Mouse (Mus musculus) limb, embryonic 15.5 days (tissue): ENCODE results near the gene Mtg1. TPM values are rescaled to one million over a fixed set of nuclear protein-coding genes. Genes with fewer than 3 reads are reported as not detected.

Experiments used
- ATAC-seq: fragments of 200-750 bp; cut with Nextera tagmentation; 2 replicates; pipeline ENCODE4 v1.8.0; 2017; ENCODE audit warnings: low read depth, moderate TSS enrichment; ENCODE audit not compliant: insufficient number of reproducible peaks, low FRiP score, low TSS enrichment
- H3K27ac ChIP-seq: fragments of 300-500 bp; sonication (generic); 2 replicates; pipeline ENCODE4 v1.5.1; 2015; ENCODE audit warnings: moderate library complexity, mild to moderate bottlenecking, inconsistent platforms
- H3K27me3 ChIP-seq: fragments of 300-500 bp; sonication (generic); 2 replicates; pipeline ENCODE4 v1.6.1; 2015; ENCODE audit warnings: inconsistent platforms
- H3K36me3 ChIP-seq: fragments of 300-500 bp; sonication (generic); 2 replicates; pipeline ENCODE4 v1.6.1; 2015; ENCODE audit warnings: inconsistent platforms
- H3K4me1 ChIP-seq: fragments of 300-500 bp; sonication (generic); 2 replicates; pipeline ENCODE4 v1.6.1; 2015; ENCODE audit warnings: inconsistent platforms
- H3K4me2 ChIP-seq: fragments of 300-500 bp; sonication (generic); 2 replicates; pipeline ENCODE4 v1.6.1; 2015; ENCODE audit warnings: mild to moderate bottlenecking, inconsistent platforms
- H3K4me3 ChIP-seq: fragments of 300-500 bp; sonication (generic); 2 replicates; pipeline ENCODE4 v1.5.1; 2015; ENCODE audit warnings: mild to moderate bottlenecking, inconsistent platforms
- H3K9ac ChIP-seq: fragments of 300-500 bp; sonication (generic); 2 replicates; pipeline ENCODE4 v1.6.1; 2015; ENCODE audit warnings: inconsistent platforms
- H3K9me3 ChIP-seq: fragments of 300-500 bp; sonication (generic); 2 replicates; pipeline ENCODE4 v1.6.1; 2016; ENCODE audit warnings: inconsistent platforms
- WGBS: fragments of 180-500 bp; shearing (Covaris S2); methylation state at CpG from one replicate; pipeline ENCODE4 v1.1.7; 2015; 5-methylcytosine and 5-hydroxymethylcytosine counted together
- polyA plus RNA-seq: library from polyadenylated mRNA; unstranded; fragments of >200 nt; fragmentation: Nextera tagmentation; extraction: Ambion mirVana; gene quantifications from 2 replicates; pipeline ENCODE4 v1.2.1, GENCODE M21; 2015

The Mtg1 gene
- 20.6 and 21.9 TPM in 2 replicates for polyA plus RNA-seq

DNA sequence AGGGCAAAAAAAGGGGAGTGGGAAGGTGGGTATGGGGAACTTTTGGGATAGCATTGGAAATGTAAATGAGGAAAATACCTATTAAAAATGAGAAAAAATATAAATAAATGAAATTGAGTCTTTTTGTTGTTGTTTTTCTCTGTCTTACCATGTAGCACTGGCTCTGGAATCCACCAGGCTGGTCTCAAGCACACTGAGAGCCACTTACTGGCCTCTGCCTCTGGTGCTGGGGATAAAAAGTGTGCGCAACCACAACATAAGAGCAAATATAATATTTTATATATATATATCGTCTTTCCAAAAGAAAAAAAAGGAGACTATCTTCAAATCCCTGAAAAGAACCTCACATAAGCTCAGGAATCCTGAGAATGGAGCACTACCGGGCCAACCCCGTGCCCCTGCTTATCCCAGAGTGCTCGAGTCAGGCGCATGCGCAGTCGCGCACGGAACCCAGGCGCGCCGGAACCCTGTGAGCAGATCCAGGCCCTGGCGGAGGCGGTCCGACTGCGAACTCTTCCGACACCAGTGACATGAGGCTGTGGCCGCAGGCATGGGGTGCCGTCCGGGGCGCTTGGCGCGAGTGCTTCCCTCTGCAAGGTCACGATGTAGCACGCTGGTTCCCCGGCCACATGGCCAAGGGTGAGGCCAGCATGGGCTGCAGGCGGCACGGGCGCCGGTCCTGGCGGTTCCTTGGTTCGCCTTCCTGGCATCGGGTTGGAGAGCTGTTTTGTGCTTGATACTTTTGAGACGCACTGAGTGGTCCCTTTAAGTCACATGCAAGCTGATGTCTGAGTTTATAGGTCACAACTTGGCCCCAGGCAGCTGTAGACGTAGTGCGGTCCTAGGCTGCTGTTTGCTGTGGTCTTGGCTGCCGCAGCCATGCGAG lies at the start of gene Mtg1:
Gene Mtg1, plus strand, starts transcription at position 430 of the 886 bp plus-strand sequence.
- H3K4me2 ChIP-seq: peak within 1 kb of the TSS; percentile 90
- peaks cover 6% of the 10 kb centered on the region for H3K4me1 ChIP-seq
- H3K9me3 ChIP-seq: no peaks in the 10 kb centered on the region
- peaks cover 17% of the 10 kb centered on the region for H3K36me3 ChIP-seq
- H3K9ac ChIP-seq: peak within 1 kb of the TSS; percentile 95
- WGBS: 2% methylated on average over 39 of the region's 39 CpGs
- H3K4me3 ChIP-seq: peak within 1 kb of the TSS; percentile 93
- ATAC-seq: peak; percentile 93
- H3K27me3 ChIP-seq: no peaks in the 10 kb centered on the region
- peak within 1 kb of the TSS; percentile 83 for H3K27ac ChIP-seq

DNA sequence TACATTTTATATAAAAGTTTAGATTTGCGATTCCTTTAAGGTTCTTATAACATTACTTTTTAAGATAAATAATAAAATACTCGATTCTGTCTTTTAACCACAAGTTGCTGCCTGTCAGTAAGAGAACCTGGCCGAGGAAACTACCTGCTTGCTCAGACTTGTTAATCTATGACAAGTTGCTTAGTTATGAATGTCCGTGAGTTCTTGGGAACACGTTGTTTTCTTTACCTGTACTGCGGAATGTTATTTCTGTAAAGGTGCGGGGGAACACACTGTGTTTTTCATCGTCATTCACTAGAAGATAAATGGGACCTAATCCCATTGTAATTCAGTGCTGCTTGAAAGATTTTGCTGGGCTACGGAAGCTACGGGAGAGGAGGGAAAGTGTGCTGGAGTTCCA lies 46.8 kb upstream of the Mtg1 start:
- Histone ChIP-seq H3K9me3 (no peaks in the 10 kb centered on the region), H3K4me1 (peaks cover 5% of the 10 kb centered on the region; the same call in 1 of the 2 replicates), H3K27me3 (no peaks in the 10 kb centered on the region), H3K4me2 (no peak overlapping the region), H3K36me3 (no peaks in the 10 kb centered on the region), H3K9ac (no peak overlapping the region), H3K27ac (no peak overlapping the region), H3K4me3 (no peak overlapping the region)
- 71% methylated on average over 10 of the region's 10 CpGs for WGBS
- no peak for ATAC-seq

DNA sequence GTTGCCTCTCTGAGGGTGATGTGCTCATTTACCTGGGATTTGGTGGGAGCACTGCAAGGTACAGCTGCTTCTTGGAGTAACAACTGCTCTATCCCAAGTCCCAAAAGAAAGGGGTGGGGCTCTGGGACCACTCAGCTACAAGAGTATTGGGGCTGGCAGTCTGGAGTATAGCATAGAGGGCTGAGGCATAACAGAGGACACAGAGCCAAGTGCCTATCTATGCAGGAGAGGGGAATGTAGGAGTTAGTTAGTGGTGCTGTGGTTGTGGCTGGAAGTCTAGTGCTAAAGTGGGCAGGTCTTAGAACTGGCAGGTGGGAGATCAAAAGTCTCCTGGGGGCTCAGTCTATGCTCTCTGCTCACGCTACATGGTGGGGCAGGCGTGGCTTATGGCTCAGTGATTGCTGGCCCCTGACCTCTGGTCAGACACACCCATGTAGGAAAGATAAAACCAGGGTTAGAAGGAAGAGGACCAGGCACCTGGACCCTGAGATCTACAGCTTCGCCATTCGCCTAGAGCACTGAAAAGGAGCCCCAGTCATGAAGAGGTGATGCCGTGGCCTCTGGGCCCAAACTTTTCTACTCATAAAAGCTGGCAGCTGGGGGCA lies 44.3 kb upstream of the Mtg1 start, which contains the start of gene Prap1:
Gene Prap1, plus strand, starts transcription at position 472 of the 605 bp plus-strand sequence.
- H3K27ac ChIP-seq: no peak within 1 kb of the TSS
- H3K4me1 ChIP-seq: peaks cover 5% of the 10 kb centered on the region; the same call in 1 of the 2 replicates
- H3K9ac ChIP-seq: no peak within 1 kb of the TSS
- H3K27me3 ChIP-seq: no peaks in the 10 kb centered on the region
- no peak for ATAC-seq
- H3K4me3 ChIP-seq: no peak within 1 kb of the TSS
- H3K4me2 ChIP-seq: no peak within 1 kb of the TSS
- 68% methylated on average over 5 of the region's 5 CpGs for WGBS
- no peaks in the 10 kb centered on the region for H3K9me3 ChIP-seq
- H3K36me3 ChIP-seq: 0 out of 2 replicates have a peak, but pooled peaks cover 2% of the 10 kb centered on the region

DNA sequence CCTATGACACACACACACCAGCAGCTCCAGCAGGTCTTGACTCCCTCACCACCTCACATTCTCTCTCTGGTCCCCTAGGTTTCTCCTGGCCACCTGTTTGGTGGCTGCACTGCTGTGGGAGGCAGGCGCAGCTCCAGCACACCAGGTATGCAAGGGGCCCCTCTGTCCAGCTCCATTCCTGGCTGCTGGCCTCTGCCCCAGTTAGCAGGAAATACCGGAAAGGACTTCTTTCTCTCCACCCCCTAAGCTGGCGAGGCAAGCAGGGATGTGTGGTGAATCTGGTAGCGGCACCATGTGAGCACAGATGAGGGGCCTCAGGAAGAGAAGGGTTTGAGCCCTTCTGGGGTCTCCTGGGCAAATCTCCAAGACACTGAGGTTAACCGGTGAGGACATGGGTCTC lies 42.4 kb upstream of the Mtg1 start:
- WGBS: 53% methylated on average over 5 of the region's 5 CpGs
- H3K4me3 ChIP-seq: no peak overlapping the region
- no peak for ATAC-seq
- H3K9ac ChIP-seq: no peak overlapping the region
- H3K27ac ChIP-seq: no peak overlapping the region
- H3K4me2 ChIP-seq: no peak overlapping the region
- H3K4me1 ChIP-seq: peaks cover 5% of the 10 kb centered on the region; the same call in 1 of the 2 replicates
- H3K9me3 ChIP-seq: no peaks in the 10 kb centered on the region
- H3K36me3 ChIP-seq: 0 out of 2 replicates have a peak, but pooled peaks cover 3% of the 10 kb centered on the region
- H3K27me3 ChIP-seq: no peaks in the 10 kb centered on the region

DNA sequence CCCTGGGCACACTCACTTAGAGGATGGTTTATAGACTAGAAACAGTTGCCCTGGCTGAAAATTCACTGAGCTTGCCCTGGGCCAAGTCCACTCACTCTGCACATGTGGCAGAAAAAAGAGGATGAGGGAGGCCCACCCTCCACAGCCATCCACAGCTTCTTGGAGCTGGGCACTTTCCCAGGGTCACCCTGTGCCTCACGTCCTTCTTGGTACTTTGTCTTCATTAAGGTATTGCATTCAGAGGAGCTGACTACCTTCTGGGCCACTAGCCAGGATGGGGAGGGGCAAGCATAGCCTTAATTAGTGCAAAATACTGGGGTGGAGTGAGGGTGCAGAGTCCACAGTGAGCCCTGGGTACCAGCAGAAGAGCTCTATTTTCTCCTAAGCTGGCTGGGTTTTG lies 41.8 kb upstream of the Mtg1 start:
- H3K9ac ChIP-seq: no peak overlapping the region
- H3K4me3 ChIP-seq: no peak overlapping the region
- H3K9me3 ChIP-seq: no peaks in the 10 kb centered on the region
- no peak for ATAC-seq
- WGBS: 25% methylated on average over 1 of the region's 1 CpGs
- no peaks in the 10 kb centered on the region for H3K27me3 ChIP-seq
- H3K4me1 ChIP-seq: peaks cover 5% of the 10 kb centered on the region; the same call in 1 of the 2 replicates
- H3K4me2 ChIP-seq: no peak overlapping the region
- H3K27ac ChIP-seq: no peak overlapping the region
- 0 out of 2 replicates have a peak, but pooled peaks cover 3% of the 10 kb centered on the region for H3K36me3 ChIP-seq

DNA sequence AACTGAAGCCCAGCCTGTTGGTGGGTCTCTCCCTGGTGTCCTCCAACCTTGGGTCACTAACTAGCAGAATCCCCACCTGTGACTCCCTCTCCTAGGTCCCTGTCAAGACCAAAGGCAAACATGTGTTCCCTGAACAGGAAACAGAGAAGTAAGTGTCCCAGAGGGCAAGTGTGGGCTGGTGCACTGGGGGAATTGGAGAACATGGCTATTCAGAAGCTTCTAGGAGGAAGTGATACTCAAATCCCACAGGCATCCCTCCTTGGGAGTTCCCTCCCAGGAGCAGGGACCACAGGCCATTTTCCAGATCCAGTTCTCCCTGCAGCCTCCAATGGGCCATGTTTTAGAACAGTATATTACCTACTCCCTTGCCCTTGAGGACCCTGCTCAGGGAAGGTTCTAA lies 41.3 kb upstream of the Mtg1 start:
- Histone ChIP-seq H3K4me1 (peaks cover 5% of the 10 kb centered on the region; the same call in 1 of the 2 replicates), H3K4me2 (no peak overlapping the region), H3K27ac (no peak overlapping the region), H3K27me3 (no peaks in the 10 kb centered on the region), H3K9ac (no peak overlapping the region), H3K9me3 (no peaks in the 10 kb centered on the region), H3K4me3 (no peak overlapping the region), H3K36me3 (0 out of 2 replicates have a peak, but pooled peaks cover 3% of the 10 kb centered on the region)
- no peak for ATAC-seq

DNA sequence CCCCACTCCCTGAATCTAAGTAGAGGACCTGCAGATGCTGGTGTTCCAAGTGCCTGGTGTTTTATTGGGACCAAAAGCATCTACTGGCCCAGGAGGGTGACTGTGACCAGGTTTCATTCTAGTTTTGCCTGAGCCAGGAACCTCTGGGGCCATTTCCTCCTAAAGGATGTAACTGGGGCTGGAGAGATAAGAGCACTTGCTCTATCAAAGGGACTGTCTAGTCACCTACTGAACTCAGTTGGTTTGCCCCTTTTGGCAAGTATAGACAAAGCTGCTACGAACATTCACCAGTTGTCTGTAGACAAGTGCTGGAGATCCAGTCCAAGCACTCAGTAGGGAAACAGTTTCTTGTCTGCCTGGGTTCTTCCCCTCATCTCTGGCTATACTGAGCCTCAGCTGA lies 38.9 kb upstream of the Mtg1 start:
- Histone ChIP-seq H3K4me1 (peaks cover 19% of the 10 kb centered on the region), H3K4me3 (no peak overlapping the region), H3K4me2 (no peak overlapping the region), H3K9me3 (no peaks in the 10 kb centered on the region), H3K27ac (no peak overlapping the region), H3K27me3 (no peaks in the 10 kb centered on the region), H3K9ac (no peak overlapping the region), H3K36me3 (0 out of 2 replicates have a peak, but pooled peaks cover 3% of the 10 kb centered on the region)
- 88% methylated on average over 1 of the region's 1 CpGs for WGBS
- ATAC-seq: no peak

DNA sequence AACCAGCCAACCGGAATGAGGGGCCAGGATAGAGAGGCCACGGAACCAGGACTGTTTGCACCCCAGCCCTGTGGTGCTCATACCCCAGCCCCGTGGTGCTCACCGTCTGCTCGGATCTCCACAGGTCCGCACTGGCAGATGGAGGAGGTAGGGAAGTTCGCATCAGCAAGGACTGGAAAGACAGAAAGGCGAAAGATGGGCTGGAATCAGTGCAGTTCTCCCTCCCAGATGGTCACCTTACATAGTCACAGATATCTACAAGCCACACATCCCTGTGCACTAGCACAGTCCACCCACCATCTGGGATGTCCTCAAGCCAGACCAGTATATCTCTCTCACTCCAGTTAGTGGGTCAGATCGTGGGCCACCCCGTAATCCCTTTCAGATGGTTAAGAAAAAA lies 35.9 kb upstream of the Mtg1 start:
- H3K4me3 ChIP-seq: peak overlapping the region; percentile 49
- H3K36me3 ChIP-seq: peaks cover 17% of the 10 kb centered on the region
- 74% methylated on average over 10 of the region's 10 CpGs for WGBS
- 0 out of 2 replicates have a peak overlapping the region, but pooled peaks have one; percentile 21 for H3K9ac ChIP-seq
- peaks cover 14% of the 10 kb centered on the region for H3K4me1 ChIP-seq
- ATAC-seq: no peak
- no peaks in the 10 kb centered on the region for H3K9me3 ChIP-seq
- H3K27ac ChIP-seq: no peak overlapping the region
- no peaks in the 10 kb centered on the region for H3K27me3 ChIP-seq
- H3K4me2 ChIP-seq: peak overlapping the region; percentile 80

DNA sequence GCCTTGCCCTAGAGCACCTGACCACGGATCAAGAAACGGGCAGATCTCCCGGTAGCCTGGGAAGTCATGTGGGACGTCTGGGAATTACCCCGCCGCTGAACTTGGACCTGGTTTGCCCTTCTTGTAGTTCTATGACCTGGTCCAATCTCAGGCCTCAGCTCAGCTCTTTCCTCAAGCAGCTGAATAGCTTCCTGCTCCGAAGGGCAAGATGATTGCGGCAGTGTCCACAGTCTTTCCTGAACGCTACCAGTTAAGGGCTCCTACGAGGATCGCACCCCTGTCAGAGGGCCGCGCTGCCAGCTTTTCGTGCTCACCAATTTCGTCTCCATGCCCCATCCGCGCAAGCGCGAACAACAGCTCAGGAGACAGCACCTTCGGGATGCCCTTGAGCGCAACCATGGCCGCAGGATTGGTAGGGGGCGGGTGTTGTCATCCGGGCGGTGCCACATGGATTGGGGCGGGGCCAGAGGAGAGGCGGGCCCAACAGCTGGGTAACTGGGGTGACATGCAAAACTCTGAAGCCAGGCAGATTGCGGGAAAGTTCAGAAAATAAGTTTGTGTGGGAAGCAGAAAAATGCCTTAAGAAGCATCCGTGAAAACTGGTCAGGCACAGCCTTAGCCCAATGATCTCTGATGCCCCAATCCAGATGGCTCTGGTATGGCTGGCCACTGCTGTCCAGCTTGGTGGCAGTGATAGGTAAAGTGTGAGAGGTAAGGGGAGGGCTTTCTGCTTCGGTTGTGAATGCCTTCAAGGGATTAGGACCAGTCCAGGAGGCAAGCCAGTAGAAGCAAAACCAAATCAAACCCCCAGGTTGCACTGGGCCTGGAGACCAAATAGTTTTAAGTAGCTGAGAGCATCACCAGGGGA lies 35.1 kb upstream of the Mtg1 start, which contains the start of gene Fuom:
Gene Fuom, minus strand, starts transcription at position 449 of the 868 bp plus-strand sequence.
- Histone ChIP-seq H3K4me3 (peak within 1 kb of the TSS; percentile 49), H3K27ac (peak within 1 kb of the TSS; percentile 18; the same call in 1 of the 2 replicates), H3K9me3 (no peaks in the 10 kb centered on the region), H3K36me3 (peaks cover 23% of the 10 kb centered on the region), H3K4me1 (peaks cover 14% of the 10 kb centered on the region), H3K27me3 (no peaks in the 10 kb centered on the region), H3K4me2 (peak within 1 kb of the TSS; percentile 80), H3K9ac (0 out of 2 replicates have a peak within 1 kb of the TSS, but pooled peaks have one; percentile 21)
- peak; percentile 76 for ATAC-seq
- WGBS: under 1% methylated on average over 30 of the region's 30 CpGs

DNA sequence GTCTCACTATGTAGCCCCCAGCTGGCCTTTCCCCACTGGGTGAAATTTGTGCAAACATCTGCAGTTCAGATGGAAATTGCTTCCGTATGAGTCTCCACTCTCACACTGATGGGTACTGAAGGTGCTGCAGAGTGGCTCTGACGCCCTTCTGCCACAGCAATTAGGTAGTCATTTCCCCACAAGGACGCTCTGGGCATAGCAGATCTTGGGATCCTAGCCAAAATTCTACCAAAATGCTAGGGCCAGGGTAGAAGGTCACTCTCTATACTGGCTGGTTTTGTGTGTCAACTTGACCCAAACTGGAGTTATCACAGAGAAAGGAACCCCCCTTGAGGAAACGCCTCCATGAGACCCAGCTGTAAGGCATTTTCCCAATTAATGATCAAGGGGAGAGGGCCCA lies 33.4 kb upstream of the Mtg1 start:
- H3K36me3 ChIP-seq: peaks cover 38% of the 10 kb centered on the region
- no peaks in the 10 kb centered on the region for H3K9me3 ChIP-seq
- no peak overlapping the region for H3K9ac ChIP-seq
- no peaks in the 10 kb centered on the region for H3K27me3 ChIP-seq
- no peak for ATAC-seq
- H3K4me1 ChIP-seq: peaks cover 14% of the 10 kb centered on the region
- no peak overlapping the region for H3K27ac ChIP-seq
- H3K4me2 ChIP-seq: no peak overlapping the region
- no peak overlapping the region for H3K4me3 ChIP-seq
- WGBS: 76% methylated on average over 4 of the region's 4 CpGs

DNA sequence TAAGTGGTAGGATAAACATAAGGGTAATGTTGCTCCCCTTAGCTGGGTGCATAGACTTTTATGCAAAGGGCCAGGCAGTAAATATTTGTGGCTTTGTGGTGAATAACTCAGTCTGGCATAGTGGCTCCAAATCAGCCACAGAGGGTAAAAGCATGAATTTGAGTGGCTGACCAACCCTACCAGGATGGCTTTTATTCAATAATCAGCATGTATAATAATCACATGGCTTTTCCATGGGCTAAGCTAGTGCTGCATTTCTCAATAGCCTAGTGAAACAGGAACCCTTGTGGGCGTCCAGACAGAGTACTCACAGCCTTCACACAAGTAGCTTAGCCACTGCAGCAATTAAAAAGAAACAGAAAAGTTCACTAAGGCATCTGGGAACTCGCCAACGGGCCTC lies 25.4 kb upstream of the Mtg1 start:
- no peak overlapping the region for H3K9ac ChIP-seq
- H3K27me3 ChIP-seq: no peaks in the 10 kb centered on the region
- H3K36me3 ChIP-seq: peaks cover 61% of the 10 kb centered on the region
- WGBS: 58% methylated on average over 3 of the region's 3 CpGs
- H3K4me1 ChIP-seq: 0 out of 2 replicates have a peak, but pooled peaks cover 7% of the 10 kb centered on the region
- no peaks in the 10 kb centered on the region for H3K9me3 ChIP-seq
- no peak overlapping the region for H3K4me2 ChIP-seq
- ATAC-seq: no peak
- no peak overlapping the region for H3K27ac ChIP-seq
- no peak overlapping the region for H3K4me3 ChIP-seq
